Mouse (Mus musculus): ENCODE data around the gene Prim2. TPM values are rescaled to one million over a fixed set of nuclear protein-coding genes. Genes with fewer than 3 reads are reported as not detected.
"Not testable (repeated sequence)": the region's sequence is repeated elsewhere in the genome, so short reads cannot be mapped to it uniquely, and the experiment has no call there.

Gene Prim2
- polyA plus RNA-seq, 1 experiment from 2014 or later: 30.5 TPM

DNA sequence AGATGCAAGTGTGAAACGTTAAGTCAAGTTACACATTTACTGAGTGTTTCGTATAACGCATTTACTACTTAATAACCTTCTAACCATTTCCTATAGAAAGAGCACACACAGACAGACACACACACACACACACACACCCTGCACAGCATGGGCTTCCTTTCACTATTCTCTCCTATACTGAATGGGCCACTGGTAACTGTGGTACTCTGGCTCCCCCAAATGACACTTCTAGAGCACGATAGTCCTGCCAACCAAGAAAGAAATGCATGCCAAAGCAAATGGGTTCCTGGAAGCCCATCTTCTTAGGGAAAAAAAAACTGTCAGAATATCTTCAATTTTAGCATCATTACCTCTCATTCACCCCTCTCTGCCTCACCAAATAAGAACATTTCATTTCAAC, 22.4 kb downstream of the Prim2 start:
- H3K27ac ChIP-seq (ENCODE audit: low read length): no peak overlapping the region
- no peaks in the 10 kb centered on the region for H3K9me3 ChIP-seq (replicated peaks; ENCODE audit: control insufficient read depth, low read length)
- no peak for ATAC-seq (ENCODE audit: insufficient read depth, low FRiP score)
- H3K4me2 ChIP-seq (ENCODE audit: low read depth, low read length): no peak overlapping the region
- no peaks in the 10 kb centered on the region for H3K4me1 ChIP-seq (ENCODE audit: control insufficient read depth, insufficient read depth, low read length)
- peaks cover 7% of the 10 kb centered on the region for H3K36me3 ChIP-seq (ENCODE audit: control insufficient read depth, insufficient read depth, low read length)
- no peaks in the 10 kb centered on the region for H3K27me3 ChIP-seq (ENCODE audit: control insufficient read depth, insufficient read depth, low read length)
- no peak overlapping the region for H3K4me3 ChIP-seq (replicated peaks; ENCODE audit: low read length)
- 80% methylated on average over 4 of the region's 4 CpGs for WGBS
- H3K9ac ChIP-seq (ENCODE audit: low read length): no peak overlapping the region

DNA sequence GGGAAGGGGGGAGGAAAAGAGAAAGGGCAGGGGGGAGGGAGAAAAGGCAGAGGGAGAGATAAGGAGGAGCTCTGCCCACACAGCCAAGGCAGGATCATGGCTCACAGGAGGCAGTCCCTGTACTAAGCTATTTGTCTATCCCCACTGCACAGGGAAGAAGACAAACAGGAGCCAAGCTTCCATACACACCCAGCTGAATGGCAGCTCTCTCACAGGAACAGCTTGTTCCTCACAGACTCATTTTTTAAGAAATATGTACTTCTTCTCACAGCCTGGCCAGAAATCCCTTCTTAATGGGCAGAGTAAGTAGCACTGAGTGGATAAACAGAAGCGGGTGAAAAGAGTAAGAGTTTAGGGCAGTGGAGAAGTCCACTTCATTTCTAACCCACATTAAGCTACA, 23.9 kb downstream of the Prim2 start:
- Histone ChIP-seq H3K4me3 (replicated peaks; ENCODE audit: low read length) (no peak overlapping the region), H3K27ac (ENCODE audit: low read length) (no peak overlapping the region), H3K36me3 (ENCODE audit: control insufficient read depth, insufficient read depth, low read length) (peaks cover 13% of the 10 kb centered on the region), H3K9me3 (replicated peaks; ENCODE audit: control insufficient read depth, low read length) (no peaks in the 10 kb centered on the region), H3K27me3 (ENCODE audit: control insufficient read depth, insufficient read depth, low read length) (no peaks in the 10 kb centered on the region), H3K4me2 (ENCODE audit: low read depth, low read length) (no peak overlapping the region), H3K4me1 (ENCODE audit: control insufficient read depth, insufficient read depth, low read length) (no peaks in the 10 kb centered on the region), H3K9ac (ENCODE audit: low read length) (no peak overlapping the region)
- 66% methylated on average over 1 of the region's 1 CpGs for WGBS
- ATAC-seq (ENCODE audit: insufficient read depth, low FRiP score): no peak

DNA sequence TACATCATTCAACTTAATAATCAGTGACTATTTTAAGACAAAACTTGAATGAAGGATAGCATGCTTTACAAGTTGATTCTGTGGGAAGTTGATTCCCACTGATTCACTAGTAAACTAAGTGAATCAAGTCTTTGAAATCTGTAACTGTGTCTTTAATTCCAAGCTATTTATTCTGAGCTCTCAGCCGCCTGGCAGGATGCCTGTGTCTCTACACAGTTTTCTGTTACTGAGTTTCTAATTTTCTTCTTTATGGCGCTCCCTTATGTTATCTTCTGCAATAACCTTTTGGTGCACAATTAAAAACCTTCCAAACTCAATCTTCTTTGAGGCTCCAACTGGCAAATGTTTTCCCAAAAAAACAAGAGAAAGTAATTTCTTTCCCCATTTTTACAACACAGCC, 28.5 kb downstream of the Prim2 start:
- H3K27ac ChIP-seq (ENCODE audit: low read length): no peak overlapping the region
- H3K9me3 ChIP-seq (replicated peaks; ENCODE audit: control insufficient read depth, low read length): no peaks in the 10 kb centered on the region
- peaks cover 14% of the 10 kb centered on the region; the same call in 1 of the 2 replicates for H3K36me3 ChIP-seq (ENCODE audit: control insufficient read depth, insufficient read depth, low read length)
- no peak for ATAC-seq (ENCODE audit: insufficient read depth, low FRiP score)
- no peaks in the 10 kb centered on the region for H3K4me1 ChIP-seq (ENCODE audit: control insufficient read depth, insufficient read depth, low read length)
- no peak overlapping the region for H3K4me3 ChIP-seq (replicated peaks; ENCODE audit: low read length)
- no peaks in the 10 kb centered on the region for H3K27me3 ChIP-seq (ENCODE audit: control insufficient read depth, insufficient read depth, low read length)
- 79% methylated on average over 2 of the region's 2 CpGs for WGBS
- no peak overlapping the region for H3K9ac ChIP-seq (ENCODE audit: low read length)
- H3K4me2 ChIP-seq (ENCODE audit: low read depth, low read length): no peak overlapping the region

DNA sequence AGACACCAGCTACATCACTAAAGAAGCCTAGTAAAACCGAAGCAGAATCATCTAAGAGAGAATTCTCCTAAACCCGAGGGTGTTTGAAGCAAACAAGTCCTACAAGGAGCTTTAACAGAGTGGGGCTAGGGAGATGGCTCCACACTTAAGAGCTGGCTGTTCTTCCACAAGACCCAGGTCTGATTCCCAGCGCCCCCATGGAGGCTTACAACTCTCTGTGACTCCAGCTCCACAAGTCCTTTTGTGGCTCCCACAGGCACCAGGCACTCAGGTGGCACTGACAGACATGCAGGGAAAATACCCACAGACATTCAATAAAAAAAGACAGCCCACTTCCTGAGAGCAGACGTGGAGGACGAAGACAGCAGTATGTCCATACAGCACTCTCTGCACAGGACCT, 29.5 kb downstream of the Prim2 start:
- ATAC-seq (ENCODE audit: insufficient read depth, low FRiP score): no peak
- WGBS: 91% methylated on average over 5 of the region's 5 CpGs

DNA sequence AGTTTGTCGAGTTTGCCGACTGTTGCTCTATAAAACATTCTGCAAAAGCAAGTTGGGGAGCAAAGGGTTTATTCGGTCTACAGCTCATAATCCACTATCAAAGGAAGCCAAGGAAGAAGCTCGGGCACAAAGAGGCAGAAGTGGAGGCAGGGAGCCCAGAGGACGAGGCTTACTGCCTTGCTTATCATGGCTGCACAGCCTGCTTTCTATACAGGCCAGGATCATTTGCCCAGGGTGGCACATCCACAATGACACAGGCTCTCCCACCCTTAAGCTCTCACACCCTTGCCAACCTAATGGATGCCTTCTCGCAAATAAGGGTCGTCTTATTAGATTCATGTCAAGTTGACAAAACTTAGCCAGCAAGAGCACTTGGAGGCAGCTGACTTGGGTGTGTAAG, 30.4 kb downstream of the Prim2 start:
- Histone ChIP-seq H3K4me3 (replicated peaks; ENCODE audit: low read length) (no peak overlapping the region), H3K9me3 (replicated peaks; ENCODE audit: control insufficient read depth, low read length) (no peaks in the 10 kb centered on the region), H3K36me3 (ENCODE audit: control insufficient read depth, insufficient read depth, low read length) (peaks cover 14% of the 10 kb centered on the region; the same call in 1 of the 2 replicates), H3K9ac (ENCODE audit: low read length) (no peak overlapping the region), H3K27ac (ENCODE audit: low read length) (no peak overlapping the region), H3K4me2 (ENCODE audit: low read depth, low read length) (no peak overlapping the region), H3K27me3 (ENCODE audit: control insufficient read depth, insufficient read depth, low read length) (no peaks in the 10 kb centered on the region), H3K4me1 (ENCODE audit: control insufficient read depth, insufficient read depth, low read length) (no peaks in the 10 kb centered on the region)
- 90% methylated on average over 7 of the region's 7 CpGs for WGBS
- ATAC-seq (ENCODE audit: insufficient read depth, low FRiP score): no peak

More for the DNA sequence above, 29.5 kb downstream of the Prim2 start:
- peaks cover 14% of the 10 kb centered on the region; the same call in 1 of the 2 replicates for H3K36me3 ChIP-seq (ENCODE audit: control insufficient read depth, insufficient read depth, low read length)
- no peak overlapping the region for H3K4me3 ChIP-seq (replicated peaks; ENCODE audit: low read length)
- H3K27ac ChIP-seq (ENCODE audit: low read length): no peak overlapping the region
- no peaks in the 10 kb centered on the region for H3K27me3 ChIP-seq (ENCODE audit: control insufficient read depth, insufficient read depth, low read length)
- H3K9me3 ChIP-seq (replicated peaks; ENCODE audit: control insufficient read depth, low read length): no peaks in the 10 kb centered on the region
- no peak overlapping the region for H3K4me2 ChIP-seq (ENCODE audit: low read depth, low read length)
- no peaks in the 10 kb centered on the region for H3K4me1 ChIP-seq (ENCODE audit: control insufficient read depth, insufficient read depth, low read length)
- H3K9ac ChIP-seq (ENCODE audit: low read length): no peak overlapping the region

DNA sequence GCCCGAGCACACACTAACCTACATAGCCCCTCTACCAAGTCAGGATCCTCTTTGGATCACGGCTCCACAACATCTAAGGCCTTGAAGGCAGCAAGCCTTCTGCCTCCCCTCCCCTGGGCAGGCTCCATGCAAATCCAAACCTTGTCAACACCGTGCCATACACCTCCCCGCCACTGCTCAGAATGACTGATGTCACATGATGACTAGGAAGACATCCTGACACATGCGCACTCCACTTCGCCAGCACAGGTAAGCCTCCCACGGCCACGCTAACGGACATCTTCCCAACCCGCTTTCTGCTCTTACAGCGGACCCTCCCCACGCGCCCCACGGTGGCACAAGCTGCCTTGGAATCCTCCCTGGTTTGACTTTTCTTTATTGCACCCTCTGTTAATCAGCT, 31.8 kb downstream of the Prim2 start:
- H3K4me3 ChIP-seq (replicated peaks; ENCODE audit: low read length): no peak overlapping the region
- H3K9me3 ChIP-seq (replicated peaks; ENCODE audit: control insufficient read depth, low read length): no peaks in the 10 kb centered on the region

DNA sequence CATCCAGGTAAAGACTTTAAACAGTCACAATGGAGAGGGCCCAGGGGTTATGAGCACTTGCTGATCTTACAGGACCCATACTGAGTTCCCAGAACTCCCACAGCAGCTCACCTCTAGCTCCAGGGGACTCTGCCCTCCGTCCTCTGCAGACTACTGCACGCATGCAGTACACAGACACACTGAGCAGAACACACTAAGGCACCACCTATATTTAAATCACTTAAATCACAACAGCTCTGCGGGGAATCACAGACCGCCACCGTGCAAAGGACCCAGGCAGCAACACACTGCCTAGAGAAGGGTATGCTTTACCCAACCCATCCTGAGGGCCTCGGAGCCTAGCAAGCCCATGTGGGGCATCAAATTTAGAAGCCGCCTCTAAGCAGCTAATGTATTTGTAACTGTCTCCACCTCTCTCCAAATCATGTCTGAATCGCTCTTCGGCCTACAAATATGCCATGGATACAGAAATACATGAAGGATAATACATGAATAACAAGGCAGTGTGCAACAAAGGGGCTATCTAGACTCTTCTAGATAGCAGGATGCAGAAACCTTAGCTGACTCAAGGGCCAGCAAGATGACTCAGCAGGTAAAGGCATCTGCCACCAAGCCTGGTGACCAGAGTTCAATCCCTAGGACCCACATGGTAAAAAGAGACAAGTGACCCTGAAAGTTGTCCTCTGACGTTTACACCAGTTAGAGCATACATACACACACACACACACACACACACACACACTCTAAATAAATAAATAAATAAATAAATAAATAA, 33.0 kb downstream of the Prim2 start:
- peaks cover 10% of the 10 kb centered on the region; the same call in 1 of the 2 replicates for H3K36me3 ChIP-seq (ENCODE audit: control insufficient read depth, insufficient read depth, low read length)
- ATAC-seq (ENCODE audit: insufficient read depth, low FRiP score): no peak
- H3K4me1 ChIP-seq (ENCODE audit: control insufficient read depth, insufficient read depth, low read length): no peaks in the 10 kb centered on the region
- no peaks in the 10 kb centered on the region for H3K27me3 ChIP-seq (ENCODE audit: control insufficient read depth, insufficient read depth, low read length)
- H3K4me2 ChIP-seq (ENCODE audit: low read depth, low read length): no peak overlapping the region
- H3K9me3 ChIP-seq (replicated peaks; ENCODE audit: control insufficient read depth, low read length): no peaks in the 10 kb centered on the region
- WGBS: 92% methylated on average over 10 of the region's 10 CpGs
- no peak overlapping the region for H3K27ac ChIP-seq (ENCODE audit: low read length)
- no peak overlapping the region for H3K4me3 ChIP-seq (replicated peaks; ENCODE audit: low read length)
- H3K9ac ChIP-seq (ENCODE audit: low read length): no peak overlapping the region

More for the DNA sequence above, 31.8 kb downstream of the Prim2 start:
- H3K4me1 ChIP-seq (ENCODE audit: control insufficient read depth, insufficient read depth, low read length): no peaks in the 10 kb centered on the region
- H3K27ac ChIP-seq (ENCODE audit: low read length): no peak overlapping the region
- no peaks in the 10 kb centered on the region for H3K27me3 ChIP-seq (ENCODE audit: control insufficient read depth, insufficient read depth, low read length)
- WGBS: 92% methylated on average over 14 of the region's 14 CpGs
- no peak for ATAC-seq (ENCODE audit: insufficient read depth, low FRiP score)
- peaks cover 14% of the 10 kb centered on the region; the same call in 1 of the 2 replicates for H3K36me3 ChIP-seq (ENCODE audit: control insufficient read depth, insufficient read depth, low read length)
- H3K4me2 ChIP-seq (ENCODE audit: low read depth, low read length): no peak overlapping the region
- H3K9ac ChIP-seq (ENCODE audit: low read length): no peak overlapping the region

DNA sequence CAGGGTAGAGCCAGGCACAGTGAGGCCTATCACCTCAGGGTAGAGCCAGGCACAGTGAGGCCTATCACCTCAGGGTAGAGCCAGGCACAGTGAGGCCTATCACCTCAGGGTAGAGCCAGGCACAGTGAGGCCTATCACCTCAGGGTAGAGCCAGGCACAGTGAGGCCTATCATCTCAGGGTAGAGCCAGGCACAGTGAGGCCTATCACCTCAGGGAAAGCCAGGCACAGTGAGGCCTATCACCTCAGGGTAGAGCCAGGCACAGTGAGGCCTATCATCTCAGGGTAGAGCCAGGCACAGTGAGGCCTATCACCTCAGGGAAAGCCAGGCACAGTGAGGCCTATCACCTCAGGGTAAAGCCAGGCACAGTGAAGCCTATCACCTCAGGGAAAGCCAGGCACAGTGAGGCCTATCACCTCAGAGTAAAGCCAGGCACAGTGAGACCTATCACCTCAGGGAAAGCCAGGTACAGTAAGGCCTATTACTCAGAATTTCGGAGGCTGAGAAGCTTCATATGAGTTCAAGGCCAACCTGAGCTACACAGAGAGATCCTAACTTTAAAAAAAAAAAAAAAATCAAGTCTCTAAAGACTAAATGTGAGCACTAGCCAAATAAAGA, 38.5 kb downstream of the Prim2 start:
- not testable (repeated sequence) for H3K4me2 ChIP-seq (ENCODE audit: low read depth, low read length); ATAC-seq (ENCODE audit: insufficient read depth, low FRiP score); H3K9me3 ChIP-seq (replicated peaks; ENCODE audit: control insufficient read depth, low read length); H3K4me3 ChIP-seq (replicated peaks; ENCODE audit: low read length); H3K4me1 ChIP-seq (ENCODE audit: control insufficient read depth, insufficient read depth, low read length); H3K27ac ChIP-seq (ENCODE audit: low read length); H3K27me3 ChIP-seq (ENCODE audit: control insufficient read depth, insufficient read depth, low read length); H3K36me3 ChIP-seq (ENCODE audit: control insufficient read depth, insufficient read depth, low read length); H3K9ac ChIP-seq (ENCODE audit: low read length)
- WGBS: 89% methylated on average over 1 of the region's 1 CpGs

DNA sequence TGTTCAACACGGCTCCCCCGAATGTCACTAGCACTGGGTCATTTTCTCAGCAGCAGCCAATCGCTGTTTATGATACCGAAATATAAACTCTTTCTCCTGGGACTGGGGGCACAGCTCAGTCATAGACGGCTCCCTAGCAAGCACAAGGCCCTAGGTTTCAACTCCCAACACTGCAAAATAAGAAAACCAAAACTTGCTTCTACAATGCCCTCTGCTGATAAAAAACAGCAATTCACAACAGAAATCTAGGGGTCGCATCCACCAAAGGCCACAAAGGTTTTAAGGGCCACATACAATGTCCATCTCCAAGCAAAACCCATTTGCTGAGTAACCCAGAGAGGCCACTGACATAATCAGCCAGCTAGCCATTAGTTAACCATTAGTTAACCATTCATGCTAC, 41.8 kb downstream of the Prim2 start:
- no peak overlapping the region for H3K9ac ChIP-seq (ENCODE audit: low read length)
- H3K4me1 ChIP-seq (ENCODE audit: control insufficient read depth, insufficient read depth, low read length): no peaks in the 10 kb centered on the region
- no peak for ATAC-seq (ENCODE audit: insufficient read depth, low FRiP score)
- 74% methylated on average over 6 of the region's 6 CpGs for WGBS
- H3K4me2 ChIP-seq (ENCODE audit: low read depth, low read length): no peak overlapping the region
- peaks cover 5% of the 10 kb centered on the region; the same call in 1 of the 2 replicates for H3K36me3 ChIP-seq (ENCODE audit: control insufficient read depth, insufficient read depth, low read length)
- no peaks in the 10 kb centered on the region for H3K9me3 ChIP-seq (replicated peaks; ENCODE audit: control insufficient read depth, low read length)
- H3K27me3 ChIP-seq (ENCODE audit: control insufficient read depth, insufficient read depth, low read length): no peaks in the 10 kb centered on the region
- H3K4me3 ChIP-seq (replicated peaks; ENCODE audit: low read length): no peak overlapping the region
- no peak overlapping the region for H3K27ac ChIP-seq (ENCODE audit: low read length)

Data from stomach, embryonic 16.5 days (tissue).